Mouse (Mus musculus) Patski (cell line): ENCODE data around the gene Mrps23. TPM values are rescaled to one million over a fixed set of nuclear protein-coding genes. Genes with fewer than 3 reads are reported as not detected.

Source experiments
- ATAC-seq: fragments of 100-300 bp; one replicate; pipeline ENCODE4 v1.8.0; 2021
- CTCF ChIA-PET: fragments of 350-600 bp; sonication (Branson Sonifier 250); formaldehyde crosslinking; loops from one replicate; lab custom pipeline; 2022; ENCODE audit warnings: inconsistent platforms; lab: Charles Lee
- POLR2A ChIA-PET: fragments of 350-600 bp; sonication (Branson Sonifier 250); formaldehyde crosslinking; loops from one replicate; lab custom pipeline; 2022; ENCODE audit warnings: antibody characterized with exemption, inconsistent platforms; lab: Charles Lee
- DNase-seq: peaks from one replicate; pipeline ENCODE4 v3.0.0-alpha.2; 2011; ENCODE audit warnings: low read depth, low spot score
- H3K27me3 ChIP-seq: fragments of 371-371 bp; one replicate; pipeline ENCODE4 v1.5.1; 2021
- CTCF ChIP-seq: fragments of 100-300 bp; IDR thresholded peaks from one replicate; pipeline ENCODE4 v1.5.1; 2021
- in situ Hi-C: fragments of 300-500 bp; cut with MboI; formaldehyde crosslinking; loops from 3 replicates; pipeline ENCODE4 v1.11.1; 2018; ENCODE audit warnings: low pct_unique_long_range_greater_than_20kb, mixed read lengths
- polyA plus RNA-seq: library from polyadenylated mRNA; unstranded; gene quantifications from one replicate; pipeline ENCODE4 v1.2.3, GENCODE M21; 2021

Gene Mrps23
- 105 TPM for polyA plus RNA-seq

- ATAC-seq = peak; percentile 80
- H3K27me3 ChIP-seq = no peaks in the 10 kb centered on the region
- in situ Hi-C loops = no loop called here
- TF ChIP-seq CTCF = peak; percentile 77
- POLR2A ChIA-PET = interaction anchor here (0.9 to 1.2 kb wide), 2 partner anchors 133 to 225 kb away, joined by 3 to 4 read pairs; no protein-coding TSS in a partner anchor
- DNase-seq = no peak
- CTCF ChIA-PET = interaction anchor here (0.8 to 2.7 kb wide), 8 partner anchors 9 to 236 kb away, joined by 3 to 9 read pairs (median 6); no protein-coding TSS in a partner anchor
Measured at GRCm38 (mm10) chr11:88203712-88204532, at the start of gene Mrps23. Mrps23 (plus strand) TSS chr11:88204388.

- in situ Hi-C loops = no loop called here
- no peak for ATAC-seq
- no peaks in the 10 kb centered on the region for H3K27me3 ChIP-seq
- no peak for TF ChIP-seq CTCF
- POLR2A ChIA-PET = no interaction called here
- DNase-seq = no peak
- CTCF ChIA-PET = no interaction called here
Measured at GRCm38 (mm10) chr11:88154500-88154899, 49.7 kb upstream of the Mrps23 start.

- TF ChIP-seq CTCF = no peak
- no peak for ATAC-seq
- DNase-seq = no peak
- in situ Hi-C loops = no loop called here
- POLR2A ChIA-PET = no interaction called here
- CTCF ChIA-PET = no interaction called here
- H3K27me3 ChIP-seq = no peaks in the 10 kb centered on the region
Measured at GRCm38 (mm10) chr11:88155451-88155850, 48.7 kb upstream of the Mrps23 start.

- H3K27me3 ChIP-seq = no peaks in the 10 kb centered on the region
- in situ Hi-C loops = no loop called here
- POLR2A ChIA-PET = no interaction called here
- CTCF ChIA-PET = interaction anchor here (1.0 kb wide), 1 partner anchor 68 kb away, joined by 3 read pairs; no protein-coding TSS in a partner anchor
- ATAC-seq (no peak), DNase-seq (no peak)
- TF ChIP-seq CTCF = no peak
Measured at GRCm38 (mm10) chr11:88155998-88156397, 48.2 kb upstream of the Mrps23 start.

GRCm38 (mm10) chr11:88156403-88156802, 47.8 kb upstream of the Mrps23 start:
- ChIA-PET POLR2A (no interaction called here), CTCF (interaction anchor here (1.0 kb wide), 1 partner anchor 68 kb away, joined by 3 read pairs; no protein-coding TSS in a partner anchor)
- H3K27me3 ChIP-seq = no peaks in the 10 kb centered on the region
- no peak for TF ChIP-seq CTCF
- no peak for ATAC-seq
- in situ Hi-C loops = no loop called here
- no peak for DNase-seq

GRCm38 (mm10) chr11:88158842-88159246, 45.3 kb upstream of the Mrps23 start:
- in situ Hi-C loops = no loop called here
- H3K27me3 ChIP-seq = no peaks in the 10 kb centered on the region
- DNase-seq (no peak), ATAC-seq (no peak)
- ChIA-PET CTCF (interaction anchor here (0.9 to 4.8 kb wide), 2 partner anchors 10 to 88 kb away, joined by 3 to 27 read pairs; no protein-coding TSS in a partner anchor), POLR2A (no interaction called here)
- TF ChIP-seq CTCF = no peak

GRCm38 (mm10) chr11:88159389-88159788, 44.8 kb upstream of the Mrps23 start:
- ChIA-PET CTCF (interaction anchor here (0.9 to 4.8 kb wide), 2 partner anchors 10 to 88 kb away, joined by 3 to 27 read pairs; no protein-coding TSS in a partner anchor), POLR2A (no interaction called here)
- ATAC-seq (no peak), DNase-seq (no peak)
- H3K27me3 ChIP-seq = no peaks in the 10 kb centered on the region
- no peak for TF ChIP-seq CTCF
- in situ Hi-C loops = no loop called here

GRCm38 (mm10) chr11:88160316-88160715, 43.9 kb upstream of the Mrps23 start:
- CTCF ChIA-PET = interaction anchor here (2.0 to 4.8 kb wide), 3 partner anchors 18 to 89 kb away, joined by 5 to 27 read pairs (median 20); no protein-coding TSS in a partner anchor
- POLR2A ChIA-PET = interaction anchor here (0.6 to 2.7 kb wide), 5 partner anchors 9 to 599 kb away, joined by 3 to 10 read pairs (median 4); no protein-coding TSS in a partner anchor
- in situ Hi-C loops = loop anchor here (5.0 kb wide), 1 partner anchor 63 kb away; the partner anchor contains the start of gene Cuedc1
- TF ChIP-seq CTCF = no peak
- ATAC-seq = no peak
- H3K27me3 ChIP-seq = no peaks in the 10 kb centered on the region
- no peak for DNase-seq

GRCm38 (mm10) chr11:88161051-88161581, 43.1 kb upstream of the Mrps23 start:
- ChIA-PET CTCF (interaction anchor here (0.7 to 4.8 kb wide), 19 partner anchors 9 to 191 kb away, joined by 3 to 27 read pairs (median 4); partner anchors contain the start of gene Vezf1), POLR2A (interaction anchor here (0.6 to 2.8 kb wide), 11 partner anchors 10 to 114 kb away, joined by 3 to 20 read pairs (median 5); partner anchors contain the start of gene Vezf1)
- in situ Hi-C loops = loop anchor here (5.0 kb wide), 1 partner anchor 64 kb away; the partner anchor contains the start of gene Cuedc1
- ATAC-seq (no peak), DNase-seq (no peak)
- TF ChIP-seq CTCF = no peak
- H3K27me3 ChIP-seq = no peaks in the 10 kb centered on the region
